Mouse (Mus musculus): ENCODE data around the gene Top2b. TPM values are rescaled to one million over a fixed set of nuclear protein-coding genes. Genes with fewer than 3 reads are reported as not detected.

The Top2b gene
- polyA plus RNA-seq, 1 experiment from 2014 or later = 140 TPM

DNA sequence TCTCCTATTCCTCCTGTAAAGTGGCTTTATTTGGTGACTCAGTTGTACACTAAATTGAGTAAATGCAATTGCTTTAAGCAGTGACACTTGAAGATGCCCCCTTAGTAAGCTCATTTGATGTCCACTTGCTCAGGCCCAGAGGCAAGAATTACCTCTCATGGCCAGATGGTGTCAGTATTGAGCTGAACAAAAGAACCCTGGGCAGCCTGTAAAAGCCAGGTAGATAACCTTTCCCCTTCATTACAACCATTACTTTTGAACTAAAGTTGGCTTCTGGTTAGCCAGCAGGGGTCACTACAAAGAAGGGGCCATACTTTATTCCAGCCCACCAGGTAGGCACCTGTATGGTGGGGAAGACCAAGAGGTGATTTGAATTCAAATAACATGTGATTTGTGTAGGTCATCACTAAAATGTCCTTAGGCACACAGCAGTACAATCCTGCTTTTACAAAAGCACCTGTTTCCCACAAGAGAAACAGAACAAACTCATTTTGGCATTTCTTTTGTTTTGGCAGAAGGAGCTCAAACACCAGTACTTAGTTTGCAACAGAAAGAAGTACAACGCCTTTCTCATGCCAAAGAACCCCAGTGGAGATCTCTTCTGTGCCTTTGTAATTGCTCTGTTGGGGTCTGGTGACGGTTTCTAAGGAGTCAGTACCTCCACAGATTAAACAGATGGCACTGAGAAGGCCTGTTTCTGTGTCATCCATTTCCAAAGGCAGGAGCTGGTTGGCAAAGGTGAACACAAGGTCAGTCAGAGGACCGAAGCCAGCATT, 69.6 kb downstream of the Top2b start:
- no peaks in the 10 kb centered on the region for H3K27me3 ChIP-seq (replicated peaks; ENCODE audit: control insufficient read depth, insufficient read depth, low read length)
- DNase-seq (ENCODE audit: low spot score) (peak; percentile 65), ATAC-seq (peak; percentile 54)
- no peak overlapping the region for H3K9ac ChIP-seq (ENCODE audit: low read length)
- no peaks in the 10 kb centered on the region for H3K9me3 ChIP-seq (replicated peaks; ENCODE audit: control insufficient read depth, low read length)
- H3K4me1 ChIP-seq (ENCODE audit: control insufficient read depth, insufficient read depth, low read length) = no peaks in the 10 kb centered on the region
- peaks cover 43% of the 10 kb centered on the region for H3K36me3 ChIP-seq (ENCODE audit: control insufficient read depth, insufficient read depth, low read length)
- H3K4me3 ChIP-seq (ENCODE audit: low read depth, low read length) = no peak overlapping the region
- no peak overlapping the region for H3K27ac ChIP-seq (ENCODE audit: low read depth, low read length)
- WGBS = 51% methylated on average over 3 of the region's 3 CpGs
- no peak overlapping the region for H3K4me2 ChIP-seq (ENCODE audit: low read length)

DNA sequence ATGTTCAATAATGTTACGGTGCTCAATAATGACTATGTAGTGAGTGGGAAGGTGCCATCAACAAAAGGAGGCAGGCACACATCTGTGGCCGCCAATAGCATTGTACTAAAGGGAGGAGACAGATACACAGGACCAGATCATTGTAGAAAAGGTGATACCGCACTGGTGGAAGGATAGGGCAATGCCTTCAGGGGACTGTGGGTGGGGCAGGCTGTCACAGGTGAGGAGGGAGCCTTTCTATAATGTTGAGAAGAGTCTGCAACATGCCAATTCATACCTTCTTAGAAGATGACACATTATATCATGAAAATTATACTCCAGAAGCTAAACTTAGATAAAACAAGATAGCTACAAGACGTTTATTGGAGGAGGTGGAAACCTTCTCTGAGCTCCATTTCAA, 72.4 kb downstream of the Top2b start:
- H3K27ac ChIP-seq (ENCODE audit: low read depth, low read length) = no peak overlapping the region
- no peak overlapping the region for H3K9ac ChIP-seq (ENCODE audit: low read length)
- H3K4me1 ChIP-seq (ENCODE audit: control insufficient read depth, insufficient read depth, low read length) = no peaks in the 10 kb centered on the region
- 92% methylated on average over 4 of the region's 4 CpGs for WGBS
- no peak for DNase-seq (ENCODE audit: low spot score)
- no peaks in the 10 kb centered on the region for H3K9me3 ChIP-seq (replicated peaks; ENCODE audit: control insufficient read depth, low read length)
- H3K27me3 ChIP-seq (replicated peaks; ENCODE audit: control insufficient read depth, insufficient read depth, low read length) = no peaks in the 10 kb centered on the region
- H3K36me3 ChIP-seq (ENCODE audit: control insufficient read depth, insufficient read depth, low read length) = peaks cover 18% of the 10 kb centered on the region
- no peak overlapping the region for H3K4me2 ChIP-seq (ENCODE audit: low read length)
- no peak overlapping the region for H3K4me3 ChIP-seq (ENCODE audit: low read depth, low read length)
- ATAC-seq = no peak

DNA sequence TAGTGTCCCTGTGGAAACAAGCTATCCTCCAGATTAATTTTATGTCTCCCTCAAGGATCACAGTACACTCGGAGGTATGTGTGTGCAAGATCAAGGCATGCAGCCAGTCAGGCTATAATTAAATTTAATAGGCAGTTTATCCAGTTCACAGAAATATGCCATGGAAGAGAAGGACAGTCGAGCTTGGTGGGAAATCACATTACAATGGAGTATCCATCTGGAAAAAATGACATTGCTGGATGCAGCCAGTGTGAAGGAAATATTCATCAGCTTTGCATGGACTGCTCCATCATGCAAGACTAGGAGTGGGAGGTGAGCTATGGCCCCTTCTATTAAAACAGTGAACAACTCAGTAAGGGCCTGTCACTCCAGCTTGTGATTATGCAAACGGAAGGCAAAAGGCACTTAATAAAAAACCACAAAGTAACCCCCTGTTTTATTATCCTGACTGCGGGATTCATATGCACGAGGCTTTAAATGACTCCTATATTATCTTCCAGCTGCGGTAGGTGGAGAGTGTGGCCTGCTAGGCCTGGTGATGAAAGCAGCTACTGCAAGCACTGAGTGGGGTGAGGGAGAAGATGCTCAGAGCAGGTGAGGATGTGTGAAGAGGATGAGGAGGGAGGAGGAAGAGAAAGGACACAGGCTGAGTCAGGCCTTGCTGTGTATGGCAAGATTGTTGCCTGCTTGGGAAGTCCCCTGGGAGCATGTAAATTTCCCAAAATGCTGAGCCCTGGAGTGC, 74.6 kb downstream of the Top2b start:
- WGBS = 70% methylated on average over 6 of the region's 6 CpGs
- Histone ChIP-seq H3K27ac (ENCODE audit: low read depth, low read length) (no peak overlapping the region; the same call in 1 of the 2 replicates), H3K9ac (ENCODE audit: low read length) (no peak overlapping the region), H3K27me3 (replicated peaks; ENCODE audit: control insufficient read depth, insufficient read depth, low read length) (no peaks in the 10 kb centered on the region), H3K4me3 (ENCODE audit: low read depth, low read length) (no peak overlapping the region), H3K36me3 (ENCODE audit: control insufficient read depth, insufficient read depth, low read length) (peaks cover 13% of the 10 kb centered on the region; the same call in 1 of the 2 replicates), H3K9me3 (replicated peaks; ENCODE audit: control insufficient read depth, low read length) (no peaks in the 10 kb centered on the region), H3K4me1 (ENCODE audit: control insufficient read depth, insufficient read depth, low read length) (no peaks in the 10 kb centered on the region), H3K4me2 (ENCODE audit: low read length) (no peak overlapping the region)
- ATAC-seq = peak; percentile 24; the same call in 1 of the 2 replicates
- DNase-seq (ENCODE audit: low spot score) = no peak

DNA sequence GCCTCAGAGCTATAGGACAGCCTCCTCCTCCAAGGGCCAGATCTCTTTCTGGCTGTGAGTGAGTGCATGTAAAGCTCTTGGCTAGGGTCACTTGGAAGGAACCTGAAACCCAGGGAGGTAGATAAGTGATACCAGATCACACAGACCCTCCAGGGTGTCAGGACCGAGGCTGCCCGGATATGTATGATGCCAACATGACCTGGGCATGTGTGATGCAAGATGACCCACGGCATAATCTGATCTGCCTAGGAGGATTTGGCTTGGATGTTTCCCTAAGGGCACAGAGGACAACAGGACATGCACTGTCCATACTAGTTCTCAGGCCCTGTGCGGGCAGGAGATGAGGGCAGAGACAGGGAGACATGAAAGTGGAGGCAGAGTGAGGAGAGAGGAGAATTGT, 79.9 kb downstream of the Top2b start:
- Histone ChIP-seq H3K9me3 (replicated peaks; ENCODE audit: control insufficient read depth, low read length) (no peaks in the 10 kb centered on the region), H3K9ac (ENCODE audit: low read length) (no peak overlapping the region), H3K4me2 (ENCODE audit: low read length) (no peak overlapping the region), H3K27me3 (replicated peaks; ENCODE audit: control insufficient read depth, insufficient read depth, low read length) (no peaks in the 10 kb centered on the region), H3K4me1 (ENCODE audit: control insufficient read depth, insufficient read depth, low read length) (no peaks in the 10 kb centered on the region), H3K4me3 (ENCODE audit: low read depth, low read length) (no peak overlapping the region), H3K27ac (ENCODE audit: low read depth, low read length) (no peak overlapping the region), H3K36me3 (ENCODE audit: control insufficient read depth, insufficient read depth, low read length) (no peaks in the 10 kb centered on the region)
- DNase-seq (ENCODE audit: low spot score) (no peak), ATAC-seq (no peak)
- WGBS = 91% methylated on average over 4 of the region's 4 CpGs

DNA sequence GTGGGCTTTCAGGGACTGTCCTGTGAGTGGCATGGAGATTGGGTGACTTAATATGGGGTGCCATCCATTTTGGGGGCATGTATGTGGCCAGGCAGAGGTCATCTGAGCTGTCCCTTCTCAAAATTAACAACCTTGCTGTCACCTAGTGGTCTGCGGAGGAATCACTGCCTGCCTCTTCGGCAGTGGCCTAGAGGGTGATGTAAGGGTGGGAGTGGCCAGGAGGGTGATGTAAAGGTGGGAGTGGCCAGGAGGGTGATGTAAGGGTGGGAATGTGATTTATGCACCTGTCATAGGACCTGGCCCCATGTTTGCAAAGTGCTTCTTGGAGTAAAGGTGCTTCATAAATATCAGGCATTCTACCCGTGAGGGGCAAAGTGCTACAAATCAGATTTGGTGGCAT, 82.6 kb downstream of the Top2b start:
- H3K9me3 ChIP-seq (replicated peaks; ENCODE audit: control insufficient read depth, low read length) = no peaks in the 10 kb centered on the region
- H3K4me2 ChIP-seq (ENCODE audit: low read length) = no peak overlapping the region
- 0 out of 2 replicates have a peak, but pooled peaks have one; percentile 30 for ATAC-seq
- no peaks in the 10 kb centered on the region for H3K4me1 ChIP-seq (ENCODE audit: control insufficient read depth, insufficient read depth, low read length)
- no peak overlapping the region for H3K9ac ChIP-seq (ENCODE audit: low read length)
- H3K27ac ChIP-seq (ENCODE audit: low read depth, low read length) = no peak overlapping the region
- no peaks in the 10 kb centered on the region for H3K27me3 ChIP-seq (replicated peaks; ENCODE audit: control insufficient read depth, insufficient read depth, low read length)
- 32% methylated on average over 3 of the region's 3 CpGs for WGBS
- no peak overlapping the region for H3K4me3 ChIP-seq (ENCODE audit: low read depth, low read length)
- H3K36me3 ChIP-seq (ENCODE audit: control insufficient read depth, insufficient read depth, low read length) = no peaks in the 10 kb centered on the region
- DNase-seq (ENCODE audit: low spot score) = peak; percentile 17

DNA sequence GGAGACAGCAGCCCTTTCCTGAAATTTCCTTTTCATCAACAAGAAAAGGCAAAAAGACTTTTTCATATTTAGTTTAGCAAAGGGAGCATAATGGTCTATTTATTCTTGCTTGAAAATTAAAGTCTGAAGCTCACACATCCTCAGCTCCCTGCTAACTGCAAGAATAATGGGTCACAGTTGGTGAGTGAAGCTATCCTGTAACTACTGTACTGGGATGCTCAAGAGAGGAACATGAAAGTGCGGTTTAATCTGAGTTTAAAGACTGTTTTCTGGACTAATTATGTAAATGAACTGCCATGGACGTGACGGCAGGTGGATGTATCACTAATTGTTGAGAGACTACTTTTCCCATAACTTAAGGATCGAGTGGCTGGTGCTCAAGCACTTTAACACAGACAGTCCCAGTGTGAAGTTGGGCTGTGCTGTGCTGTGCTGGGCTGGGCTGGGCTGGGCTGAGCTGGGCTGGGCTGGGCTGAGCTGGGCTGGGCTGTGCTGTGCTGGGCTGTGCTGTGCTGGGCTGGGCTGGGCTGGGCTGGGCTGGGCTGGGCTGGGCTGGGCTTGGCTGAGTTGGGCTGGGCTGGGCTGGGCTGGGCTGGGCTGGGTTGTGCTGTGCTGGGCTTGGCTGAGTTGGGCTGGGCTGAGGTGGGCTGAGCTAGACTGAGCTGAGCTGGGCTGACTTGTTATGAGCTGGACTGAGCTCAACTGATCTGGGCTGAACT, 83.4 kb downstream of the Top2b start:
- peak; percentile 65; the same call in 1 of the 2 replicates for ATAC-seq
- Histone ChIP-seq H3K27me3 (replicated peaks; ENCODE audit: control insufficient read depth, insufficient read depth, low read length) (no peaks in the 10 kb centered on the region), H3K4me1 (ENCODE audit: control insufficient read depth, insufficient read depth, low read length) (no peaks in the 10 kb centered on the region), H3K36me3 (ENCODE audit: control insufficient read depth, insufficient read depth, low read length) (no peaks in the 10 kb centered on the region), H3K9ac (ENCODE audit: low read length) (no peak overlapping the region), H3K4me2 (ENCODE audit: low read length) (no peak overlapping the region), H3K27ac (ENCODE audit: low read depth, low read length) (no peak overlapping the region), H3K4me3 (ENCODE audit: low read depth, low read length) (no peak overlapping the region), H3K9me3 (replicated peaks; ENCODE audit: control insufficient read depth, low read length) (no peaks in the 10 kb centered on the region)
- no peak for DNase-seq (ENCODE audit: low spot score)
- WGBS = 15% methylated on average over 4 of the region's 4 CpGs

DNA sequence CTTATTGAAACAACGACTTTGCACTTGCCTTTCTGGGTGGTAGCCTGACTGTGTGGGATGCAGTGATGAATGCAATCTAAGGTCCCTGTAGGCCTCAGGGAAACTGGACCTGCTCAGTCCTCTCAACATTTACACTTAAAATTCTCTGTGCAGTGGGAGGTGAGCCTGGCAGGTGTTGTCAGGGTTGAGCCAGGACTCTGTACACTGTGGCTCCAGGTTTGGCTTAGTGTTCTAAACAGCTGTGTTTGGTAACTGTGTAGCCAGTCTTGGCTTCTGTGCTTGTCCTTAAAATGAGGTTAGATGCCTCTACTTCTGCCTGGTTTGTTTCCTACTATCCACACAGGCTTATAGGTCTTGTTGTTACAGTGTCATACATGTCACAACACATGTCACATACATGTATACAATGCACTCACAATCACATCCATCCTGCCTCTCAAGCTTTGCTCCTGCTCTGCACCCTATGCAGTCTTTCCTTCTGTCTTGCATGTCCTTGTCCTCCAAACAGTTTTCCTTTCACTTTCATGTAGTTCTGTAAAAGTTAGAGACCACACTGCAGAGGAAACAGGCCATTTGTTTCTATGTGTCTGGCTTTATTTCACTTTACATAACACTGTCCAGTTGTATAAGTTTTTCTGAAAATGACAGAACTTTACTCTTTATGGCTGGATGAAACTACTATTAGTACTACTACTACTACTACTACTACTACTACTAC, 113.8 kb downstream of the Top2b start:
- Histone ChIP-seq H3K9me3 (replicated peaks; ENCODE audit: control insufficient read depth, low read length) (no peaks in the 10 kb centered on the region), H3K4me2 (ENCODE audit: low read length) (no peak overlapping the region), H3K27me3 (replicated peaks; ENCODE audit: control insufficient read depth, insufficient read depth, low read length) (no peaks in the 10 kb centered on the region), H3K27ac (ENCODE audit: low read depth, low read length) (no peak overlapping the region), H3K9ac (ENCODE audit: low read length) (no peak overlapping the region), H3K4me1 (ENCODE audit: control insufficient read depth, insufficient read depth, low read length) (0 out of 2 replicates have a peak, but pooled peaks cover 4% of the 10 kb centered on the region), H3K4me3 (ENCODE audit: low read depth, low read length) (no peak overlapping the region), H3K36me3 (ENCODE audit: control insufficient read depth, insufficient read depth, low read length) (no peaks in the 10 kb centered on the region)
- no peak for ATAC-seq
- 93% methylated on average over 1 of the region's 1 CpGs for WGBS
- DNase-seq (ENCODE audit: low spot score) = no peak

DNA sequence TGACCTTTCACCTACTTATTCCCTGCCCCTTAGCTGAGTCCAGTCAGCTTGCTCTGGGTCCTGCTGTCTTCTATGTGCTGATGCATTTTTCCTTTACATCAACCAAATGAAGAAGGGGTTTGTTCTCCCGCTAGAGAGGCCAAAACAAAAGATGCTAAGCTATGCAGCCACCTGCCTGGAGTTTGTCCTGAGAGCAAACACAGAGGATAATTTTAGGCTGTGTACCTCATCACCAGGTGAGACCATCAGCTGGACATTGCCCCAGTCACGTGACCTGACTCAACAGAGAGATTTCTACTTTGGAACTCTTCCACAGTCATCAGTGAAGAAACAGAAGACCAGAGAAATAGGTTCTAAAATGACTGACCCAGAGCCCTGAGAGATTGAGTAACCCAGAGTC, 114.5 kb downstream of the Top2b start:
- no peak for ATAC-seq

More for the DNA sequence above, 114.5 kb downstream of the Top2b start:
- Histone ChIP-seq H3K9ac (ENCODE audit: low read length) (no peak overlapping the region), H3K27me3 (replicated peaks; ENCODE audit: control insufficient read depth, insufficient read depth, low read length) (no peaks in the 10 kb centered on the region), H3K36me3 (ENCODE audit: control insufficient read depth, insufficient read depth, low read length) (no peaks in the 10 kb centered on the region), H3K4me1 (ENCODE audit: control insufficient read depth, insufficient read depth, low read length) (0 out of 2 replicates have a peak, but pooled peaks cover 8% of the 10 kb centered on the region), H3K4me3 (ENCODE audit: low read depth, low read length) (no peak overlapping the region), H3K9me3 (replicated peaks; ENCODE audit: control insufficient read depth, low read length) (no peaks in the 10 kb centered on the region), H3K27ac (ENCODE audit: low read depth, low read length) (no peak overlapping the region), H3K4me2 (ENCODE audit: low read length) (no peak overlapping the region)
- WGBS = 67% methylated on average over 2 of the region's 2 CpGs
- no peak for DNase-seq (ENCODE audit: low spot score)

Data from forebrain, embryonic 14.5 days (tissue).